Mouse (Mus musculus) liver, embryonic 11.5 days (tissue): ENCODE measurements around the gene Arg1. TPM values are rescaled to one million over a fixed set of nuclear protein-coding genes. Genes with fewer than 3 reads are reported as not detected.
A peak's percentile ranks its signal among the peaks of the same experiment; 100 is the strongest.

Experiments used
- ATAC-seq: fragments of 200-750 bp; cut with Nextera tagmentation; replicated peaks from 2 replicates; pipeline ENCODE4 v1.8.0; 2017; ENCODE audit warnings: moderate number of reproducible peaks, mild to moderate bottlenecking, moderate TSS enrichment, moderate library complexity; ENCODE audit not compliant: low FRiP score
- DNase-seq: peaks from one replicate; pipeline ENCODE4 v3.0.0-alpha.2; 2017; ENCODE audit warnings: low spot score
- H3K27ac ChIP-seq: fragments of 300-500 bp; sonication (generic); 2 replicates; pipeline ENCODE4 v1.5.1; 2014; ENCODE audit warnings: mild to moderate bottlenecking, low read depth, low read length, control low read depth
- H3K27me3 ChIP-seq: fragments of 300-500 bp; sonication (generic); replicated peaks from 2 replicates; pipeline ENCODE4 v1.6.1; 2014; ENCODE audit warnings: low read length, mixed read lengths; ENCODE audit not compliant: control insufficient read depth, insufficient read depth
- H3K36me3 ChIP-seq: fragments of 300-500 bp; sonication (generic); 2 replicates; pipeline ENCODE4 v1.6.1; 2014; ENCODE audit warnings: mild to moderate bottlenecking, low read length, moderate library complexity, mixed read lengths; ENCODE audit not compliant: control insufficient read depth, insufficient read depth
- H3K4me1 ChIP-seq: fragments of 300-500 bp; sonication (generic); replicated peaks from 2 replicates; pipeline ENCODE4 v1.6.1; 2014; ENCODE audit warnings: low read length, mixed read lengths; ENCODE audit not compliant: control insufficient read depth, insufficient read depth
- H3K4me2 ChIP-seq: fragments of 300-500 bp; sonication (generic); 2 replicates; pipeline ENCODE4 v1.6.1; 2014; ENCODE audit warnings: mild to moderate bottlenecking, control low read depth, moderate library complexity
- H3K4me3 ChIP-seq: fragments of 300-500 bp; sonication (generic); 2 replicates; pipeline ENCODE4 v1.5.1; 2014; ENCODE audit warnings: low read depth, low read length, control low read depth
- H3K9ac ChIP-seq: fragments of 300-500 bp; sonication (generic); 2 replicates; pipeline ENCODE4 v1.6.1; 2014; ENCODE audit warnings: low read depth, low read length, control low read depth
- H3K9me3 ChIP-seq: fragments of 300-500 bp; sonication (generic); 2 replicates; pipeline ENCODE4 v1.6.1; 2016; ENCODE audit warnings: low read length, inconsistent platforms, mixed read lengths; ENCODE audit not compliant: control insufficient read depth
- WGBS: fragments of 180-500 bp; shearing (Covaris S2); extraction: QIAGEN DNeasy Blood & Tissue Kit; methylation state at CpG from one replicate; pipeline ENCODE4 v1.1.7; 2014; 5-methylcytosine and 5-hydroxymethylcytosine counted together
- polyA plus RNA-seq: library from polyadenylated mRNA; unstranded; fragments of >200 nt; fragmentation: Nextera tagmentation; extraction: Ambion mirVana; gene quantifications from 2 replicates; pipeline ENCODE4 v1.2.1, GENCODE M21; 2014

The Arg1 gene
- polyA plus RNA-seq: 5.0 and 5.5 TPM in 2 replicates

DNA sequence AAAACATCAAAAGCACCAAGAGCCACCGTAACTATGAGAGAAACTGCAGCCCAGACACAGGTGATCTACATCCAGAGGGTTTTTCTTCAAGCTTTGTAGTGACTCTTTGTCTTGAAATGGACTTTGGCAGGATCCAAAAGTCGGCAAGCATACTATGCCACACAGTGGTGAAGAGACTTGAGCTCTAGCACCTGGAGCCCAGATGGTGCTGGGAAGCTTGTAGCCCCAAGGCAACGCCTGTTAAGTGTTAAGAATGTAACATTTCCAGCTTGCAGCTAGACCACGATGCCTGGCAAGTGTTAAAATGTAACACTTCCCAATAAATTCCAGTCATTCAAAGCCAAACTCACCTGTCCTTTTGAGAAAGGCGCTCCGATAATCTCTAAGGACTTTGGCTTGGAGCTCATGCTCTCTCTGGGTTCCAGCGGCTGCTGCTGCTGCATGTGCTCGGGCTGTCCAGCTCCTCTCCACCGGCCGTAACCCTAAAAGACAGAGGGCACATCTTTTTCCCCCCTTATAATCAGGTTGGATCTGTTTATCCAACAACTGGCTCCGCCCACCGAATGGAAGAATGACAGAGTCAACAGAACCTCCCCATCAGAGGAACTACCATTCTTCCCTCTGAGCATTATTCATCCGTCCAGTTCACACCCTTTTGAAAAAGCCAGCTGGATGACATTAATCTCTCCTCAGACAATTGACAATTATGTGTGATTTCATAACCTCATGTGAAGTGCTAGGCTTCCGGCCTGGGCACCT lies at the start of gene Arg1:
TSS of gene Arg1 (minus strand) at position 523 of the 759 bp plus-strand sequence.
- Histone ChIP-seq H3K9me3 (no peaks in the 10 kb centered on the region), H3K27ac (no peak within 1 kb of the TSS), H3K9ac (no peak within 1 kb of the TSS), H3K4me3 (no peak within 1 kb of the TSS), H3K27me3 (no peaks in the 10 kb centered on the region), H3K4me2 (peak within 1 kb of the TSS; percentile 44), H3K4me1 (no peaks in the 10 kb centered on the region; the same call in 1 of the 2 replicates), H3K36me3 (no peaks in the 10 kb centered on the region)
- 50% methylated on average over 14 of the region's 14 CpGs for WGBS
- no peak for DNase-seq
- no peak for ATAC-seq

- H3K4me2 ChIP-seq: no peak overlapping the region
- H3K27me3 ChIP-seq: no peaks in the 10 kb centered on the region
- ATAC-seq: no peak
- DNase-seq: no peak
- WGBS: 75% methylated on average over 11 of the region's 11 CpGs
- no peaks in the 10 kb centered on the region for H3K4me1 ChIP-seq
- no peaks in the 10 kb centered on the region for H3K36me3 ChIP-seq
- H3K4me3 ChIP-seq: no peak overlapping the region
- no peak overlapping the region for H3K27ac ChIP-seq
- H3K9ac ChIP-seq: no peak overlapping the region
- no peaks in the 10 kb centered on the region for H3K9me3 ChIP-seq
Measured at GRCm38 (mm10) chr10:24973845-24974514, 46.7 kb upstream of the Arg1 start.

- no peaks in the 10 kb centered on the region for H3K27me3 ChIP-seq
- no peaks in the 10 kb centered on the region for H3K36me3 ChIP-seq
- H3K9me3 ChIP-seq: no peaks in the 10 kb centered on the region
- H3K27ac ChIP-seq: no peak overlapping the region
- 55% methylated on average over 5 of the region's 5 CpGs for WGBS
- DNase-seq (no peak), ATAC-seq (no peak)
- H3K4me2 ChIP-seq: no peak overlapping the region
- H3K4me3 ChIP-seq: no peak overlapping the region
- H3K4me1 ChIP-seq: no peaks in the 10 kb centered on the region
- no peak overlapping the region for H3K9ac ChIP-seq
Measured at GRCm38 (mm10) chr10:24973385-24973784, 46.1 kb upstream of the Arg1 start.

DNA sequence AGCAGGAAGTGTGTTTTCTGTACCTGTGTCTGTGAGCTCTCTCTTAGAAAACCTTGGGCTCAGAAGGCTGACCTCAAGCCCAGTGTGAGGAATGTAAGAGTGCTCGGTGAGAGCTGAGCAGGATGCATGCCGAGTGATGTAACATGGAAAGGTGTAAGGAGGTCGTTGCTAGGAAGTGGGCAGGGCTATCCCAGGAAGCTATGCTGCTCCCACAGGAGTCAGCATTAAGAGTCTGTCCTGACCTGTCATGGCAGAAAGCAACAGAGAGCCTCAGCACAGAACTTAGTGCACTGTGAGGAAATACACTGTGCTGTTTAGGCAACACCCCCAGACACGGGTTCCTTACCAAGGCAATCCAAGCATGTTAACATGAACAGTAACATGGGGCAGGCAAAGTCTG lies 45.6 kb upstream of the Arg1 start:
- WGBS: 37% methylated on average over 4 of the region's 4 CpGs
- Histone ChIP-seq H3K4me2 (no peak overlapping the region), H3K27me3 (no peaks in the 10 kb centered on the region), H3K4me3 (no peak overlapping the region), H3K27ac (no peak overlapping the region), H3K36me3 (no peaks in the 10 kb centered on the region), H3K4me1 (no peaks in the 10 kb centered on the region), H3K9me3 (no peaks in the 10 kb centered on the region), H3K9ac (no peak overlapping the region)
- no peak; the same call in 1 of the 2 replicates for ATAC-seq
- DNase-seq: no peak

GRCm38 (mm10) chr10:24965821-24966550 lies 38.7 kb upstream of the Arg1 start:
- DNase-seq (no peak), ATAC-seq (no peak)
- Histone ChIP-seq H3K4me1 (no peaks in the 10 kb centered on the region), H3K9me3 (no peaks in the 10 kb centered on the region), H3K9ac (no peak overlapping the region), H3K4me3 (no peak overlapping the region), H3K27me3 (no peaks in the 10 kb centered on the region), H3K36me3 (no peaks in the 10 kb centered on the region), H3K4me2 (no peak overlapping the region), H3K27ac (no peak overlapping the region)
- 78% methylated on average over 12 of the region's 12 CpGs for whole genome bisulfite sequencing

DNA sequence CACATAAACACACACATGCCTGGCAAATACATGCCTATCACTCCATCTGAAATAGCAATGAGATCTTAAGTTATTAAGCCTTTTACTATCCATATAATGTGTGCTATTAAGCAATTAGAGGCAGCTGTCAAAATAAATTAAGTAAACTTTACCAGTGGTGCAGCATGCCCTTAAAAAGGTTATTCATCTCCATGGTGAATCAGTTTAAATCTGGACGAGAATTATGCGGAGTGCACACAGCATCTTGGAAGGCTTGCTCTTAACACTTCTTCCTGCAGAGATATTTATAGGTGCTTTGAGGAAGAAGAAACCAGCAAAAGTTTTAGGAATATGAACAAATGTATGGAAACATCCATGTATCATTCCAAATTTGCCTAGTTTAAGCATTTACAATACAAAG lies 34.6 kb upstream of the Arg1 start:
- H3K4me1 ChIP-seq: no peaks in the 10 kb centered on the region; the same call in 1 of the 2 replicates
- H3K4me2 ChIP-seq: no peak overlapping the region
- H3K36me3 ChIP-seq: no peaks in the 10 kb centered on the region
- no peaks in the 10 kb centered on the region for H3K9me3 ChIP-seq
- H3K4me3 ChIP-seq: no peak overlapping the region
- WGBS: 72% methylated on average over 2 of the region's 2 CpGs
- DNase-seq (no peak), ATAC-seq (no peak)
- no peak overlapping the region for H3K27ac ChIP-seq
- no peaks in the 10 kb centered on the region for H3K27me3 ChIP-seq
- H3K9ac ChIP-seq: no peak overlapping the region

- H3K9me3 ChIP-seq: no peaks in the 10 kb centered on the region
- no peak overlapping the region for H3K27ac ChIP-seq
- H3K9ac ChIP-seq: no peak overlapping the region
- ATAC-seq: no peak
- H3K27me3 ChIP-seq: no peaks in the 10 kb centered on the region
- 52% methylated on average over 2 of the region's 2 CpGs for WGBS
- H3K4me2 ChIP-seq: no peak overlapping the region
- no peaks in the 10 kb centered on the region for H3K36me3 ChIP-seq
- no peak overlapping the region for H3K4me3 ChIP-seq
- no peak for DNase-seq
- H3K4me1 ChIP-seq: no peaks in the 10 kb centered on the region; the same call in 1 of the 2 replicates
Measured at GRCm38 (mm10) chr10:24961112-24961511, 33.8 kb upstream of the Arg1 start.

GRCm38 (mm10) chr10:24959043-24959916 lies 32.0 kb upstream of the Arg1 start:
- no peak for ATAC-seq
- H3K36me3 ChIP-seq: no peaks in the 10 kb centered on the region
- peak overlapping the region; percentile 16; the same call in 1 of the 2 replicates for H3K4me2 ChIP-seq
- no peak overlapping the region for H3K9ac ChIP-seq
- H3K27ac ChIP-seq: no peak overlapping the region
- WGBS: 51% methylated on average over 15 of the region's 15 CpGs
- no peak overlapping the region for H3K4me3 ChIP-seq
- DNase-seq: no peak
- H3K27me3 ChIP-seq: no peaks in the 10 kb centered on the region
- H3K9me3 ChIP-seq: no peaks in the 10 kb centered on the region
- no peaks in the 10 kb centered on the region; the same call in 1 of the 2 replicates for H3K4me1 ChIP-seq
